Mouse (Mus musculus): Measurements from ENCODE around the gene Ascl3. TPM values are rescaled to one million over a fixed set of nuclear protein-coding genes. Genes with fewer than 3 reads are reported as not detected.

Ascl3 gene
- total RNA-seq, 2 experiments from 2014 or later, result not detected

Other genes starting within 250 kb of the Ascl3 start
- gene Trim66, start 223.6 kb downstream of the Ascl3 start, total RNA-seq (2021), result under 1 TPM; 0.05 to 0.06 TPM
- gene Rpl27a, start 212.6 kb downstream of the Ascl3 start, total RNA-seq (2021), result 100 to 1,000 TPM in 1 of 2 experiments, 10 to 100 TPM in 1; 95.9 to 104 TPM
- 10 to 100 TPM; 28.0 to 30.2 TPM for gene St5, start 28.1 kb downstream of the Ascl3 start, total RNA-seq (2021)
- 10 to 100 TPM; 12.7 to 12.8 TPM for gene Akip1, start 28.0 kb downstream of the Ascl3 start, total RNA-seq (2021)
- not detected for gene BC051019, start 7.9 kb downstream of the Ascl3 start, total RNA-seq (2021)
- 10 to 100 TPM; 28.5 to 31.3 TPM for gene Tmem9b, start 21.1 kb upstream of the Ascl3 start, total RNA-seq (2021)
- under 1 TPM; 0.39 to 0.45 TPM for gene Nrip3, start 50.3 kb upstream of the Ascl3 start, total RNA-seq (2021)
- 10 to 100 TPM; 22.6 to 24.0 TPM for gene Scube2, start 134.0 kb upstream of the Ascl3 start, total RNA-seq (2021)
- 100 to 1,000 TPM; 144 to 148 TPM for gene Dennd5a, start 228.7 kb upstream of the Ascl3 start, total RNA-seq (2021)